Mouse (Mus musculus) liver, postnatal 0 days (tissue): Measurements from ENCODE around the gene Ccdc69.

Experiments used
- CTCF ChIP-seq: sonication (generic); IDR thresholded peaks from 2 replicates; pipeline ENCODE4 v1.5.1; 2016; ENCODE audit warnings: antibody characterized with exemption, low read depth
- EP300 ChIP-seq: IDR thresholded peaks from 2 replicates; pipeline ENCODE4 v1.6.1; 2016; ENCODE audit warnings: antibody characterized with exemption, low read depth, mild to moderate bottlenecking

DNA sequence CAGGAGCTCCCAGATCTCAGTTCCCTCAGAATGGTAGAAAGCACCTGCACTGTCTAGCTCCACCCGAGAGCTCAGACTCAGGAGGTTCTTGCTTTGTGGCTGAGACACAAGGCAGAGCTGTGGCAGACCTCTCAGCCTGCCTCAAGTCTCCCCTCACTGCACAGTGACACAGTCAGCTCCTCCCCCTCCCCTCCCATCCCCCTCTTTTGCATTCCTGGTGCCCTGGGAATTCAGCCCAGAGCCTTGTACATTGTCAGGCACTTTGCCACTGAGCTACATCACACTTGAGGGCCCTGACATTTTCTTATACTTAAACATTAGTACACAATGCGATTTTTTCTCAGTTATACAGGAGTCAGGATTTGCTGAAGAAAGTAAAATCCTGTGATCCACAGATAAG, 8.9 kb downstream of the Ccdc69 start:
- TF ChIP-seq CTCF (no peak), EP300 (no peak)
